Mouse (Mus musculus): Measurements from ENCODE around the gene Brs3. TPM values are rescaled to one million over a fixed set of nuclear protein-coding genes. Genes with fewer than 3 reads are reported as not detected.

Brs3 gene
- under 1 TPM in 1 of 4 experiments, not detected in 3; 0.39 TPM for total RNA-seq (2022)

DNA sequence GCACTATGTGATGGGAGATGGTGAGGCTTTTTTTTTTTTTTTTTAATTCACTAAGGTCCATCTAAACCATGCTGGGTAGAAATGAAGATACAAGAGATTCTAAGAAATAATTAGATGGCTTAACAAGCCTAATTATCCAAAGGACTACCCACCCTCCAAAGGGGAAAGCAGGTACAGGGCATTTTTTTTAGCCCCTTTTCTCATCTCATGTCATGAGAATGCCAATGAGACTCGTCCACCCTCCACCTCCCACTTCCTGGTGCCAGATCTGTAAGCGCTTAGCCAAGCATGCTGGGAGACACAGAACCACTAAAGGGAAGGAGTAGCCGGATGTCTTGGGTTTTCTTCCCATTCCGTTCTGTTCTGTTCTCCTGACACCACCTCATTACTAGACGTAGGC lies at the start of gene Brs3:
TSS of gene Brs3 (plus strand) at position 301 of the 400 bp plus-strand sequence.
- no peak for DNase-seq (ENCODE audit: low spot score in 2 of 2)

DNA sequence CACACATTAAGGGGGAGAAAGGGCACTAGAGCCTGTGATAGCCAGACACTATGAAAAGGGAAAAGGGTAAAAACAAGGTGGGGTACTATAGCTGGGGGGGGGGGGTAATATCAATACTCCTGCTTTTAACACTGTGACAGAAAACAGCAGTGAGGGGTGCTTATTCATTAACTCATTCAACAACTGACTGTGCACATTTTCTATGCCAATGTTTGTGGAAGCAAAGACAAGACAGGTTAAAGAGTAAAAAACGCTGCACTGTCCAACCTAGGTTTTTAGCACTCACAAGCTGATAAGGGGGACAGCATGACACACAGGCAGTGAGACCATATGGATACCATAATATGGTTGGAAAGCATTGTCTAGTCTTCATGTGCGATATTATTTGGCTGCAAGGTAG lies 30.0 kb upstream of the Brs3 start:
- DNase-seq (ENCODE audit: low spot score in 2 of 2) = no peak

GRCm38 (mm10) chrX:57043869-57044268 lies 995 bp downstream of the Brs3 start:
- no peak for DNase-seq (ENCODE audit: low spot score in 2 of 2)

GRCm38 (mm10) chrX:57052848-57053173 lies 9.9 kb downstream of the Brs3 start:
- DNase-seq (ENCODE audit: low spot score in 2 of 2) = no peak

DNA sequence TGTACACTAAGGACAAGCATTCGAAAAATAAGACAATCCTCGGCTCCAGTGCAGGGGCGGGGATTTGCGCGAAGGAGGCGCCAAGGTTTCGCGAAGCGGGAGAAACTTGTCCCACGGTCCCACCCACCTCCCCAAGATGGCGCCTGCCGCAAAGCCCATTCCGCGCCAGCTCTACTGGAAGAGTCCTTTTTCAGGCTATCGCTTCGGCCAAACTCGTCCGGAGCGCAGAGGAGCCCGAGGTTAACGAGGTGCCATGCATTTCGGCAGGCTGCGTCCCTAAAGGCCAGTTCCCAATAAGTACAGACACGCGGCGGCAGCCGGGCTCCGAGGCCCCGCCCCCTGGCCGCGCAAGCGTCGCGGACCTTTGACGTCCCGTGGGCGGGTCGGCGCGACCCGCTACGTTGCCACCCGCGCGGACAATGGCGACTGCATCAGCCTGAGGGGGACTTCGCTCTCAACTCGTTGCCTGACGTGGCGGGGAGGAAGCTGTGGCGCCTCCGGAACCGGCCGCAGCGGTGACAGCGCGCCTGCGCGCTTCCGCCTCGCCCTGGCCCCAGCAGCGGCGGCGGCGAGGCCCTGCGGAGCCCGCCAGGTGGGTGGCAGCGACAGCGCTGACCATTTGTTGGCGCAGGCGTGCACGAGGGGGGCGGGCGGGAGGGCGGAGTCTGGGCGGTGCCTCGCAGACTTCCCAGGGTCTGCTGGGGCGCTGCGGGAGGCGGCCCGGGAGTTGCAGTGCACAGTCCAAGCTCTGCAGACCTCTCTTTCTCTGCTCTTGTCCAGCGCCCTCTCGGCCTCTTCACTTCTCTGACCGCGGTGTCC lies 10.5 kb downstream of the Brs3 start, which contains the start of gene Htatsf1:
TSS of gene Htatsf1 (plus strand) at position 410 of the 819 bp plus-strand sequence.
- DNase-seq (ENCODE audit: low spot score in 2 of 2) = peak; percentile 61 to 64

GRCm38 (mm10) chrX:57053993-57054385 lies 11.1 kb downstream of the Brs3 start:
- DNase-seq (ENCODE audit: low spot score in 2 of 2) = no peak

DNA sequence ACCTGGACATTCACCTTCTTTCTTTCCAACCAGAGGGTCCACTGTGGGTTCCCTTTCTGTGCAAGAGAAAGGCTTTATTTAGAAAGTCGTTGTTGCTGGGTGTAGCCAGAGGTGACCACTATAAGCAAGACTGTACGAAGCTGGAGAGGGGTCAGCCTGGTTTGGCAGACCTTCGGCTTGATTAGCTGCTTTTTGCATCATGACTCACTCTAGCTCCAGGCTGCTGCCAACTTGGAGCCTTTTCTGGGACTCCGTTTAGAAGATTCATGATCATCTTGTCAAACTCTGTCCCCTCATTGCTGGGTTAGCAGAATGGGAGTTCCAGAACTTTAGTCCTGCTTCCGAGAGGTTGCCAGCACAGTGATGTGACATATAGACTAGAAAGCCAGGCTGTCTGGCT lies 38.6 kb downstream of the Brs3 start:
- no peak for DNase-seq (ENCODE audit: low spot score in 2 of 2)

DNA sequence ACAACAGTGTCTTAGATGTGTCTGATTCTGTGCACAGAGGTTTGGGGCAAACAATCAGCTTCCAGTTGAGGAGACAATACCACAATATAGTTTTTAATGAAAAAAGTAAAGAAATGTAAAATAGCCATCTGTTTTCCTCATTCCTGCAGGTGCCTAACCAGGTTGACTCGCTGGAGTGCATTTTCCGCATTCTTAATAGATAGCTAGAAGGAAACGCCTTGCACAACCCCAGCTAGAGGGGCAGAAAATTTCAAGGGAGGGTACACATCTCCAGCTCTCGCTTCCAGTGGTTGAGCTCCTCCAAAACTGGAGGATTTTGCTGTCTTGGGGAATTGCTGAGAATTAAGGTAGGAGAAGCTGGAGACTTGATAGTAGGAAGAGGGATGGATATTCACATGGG lies 44.9 kb downstream of the Brs3 start, which contains the start of gene Vgll1:
TSS of gene Vgll1 (plus strand) at position 301 of the 400 bp plus-strand sequence.
- no peak for DNase-seq (ENCODE audit: low spot score in 2 of 2)

Other genes starting within 250 kb of the Brs3 start
- under 1 TPM in 2 of 4 experiments, not detected in 2; 0.17 to 0.23 TPM for gene Map7d3, start 220.7 kb upstream of the Brs3 start, total RNA-seq (2022)
- not detected for gene Adgrg4, start 172.9 kb upstream of the Brs3 start, total RNA-seq (2022)
- gene Htatsf1, start 10.5 kb downstream of the Brs3 start, total RNA-seq (2022) = 10 to 100 TPM; 53.2 to 59.9 (median 56.5) TPM
- not detected for gene Vgll1, start 45.0 kb downstream of the Brs3 start, total RNA-seq (2022)
- not detected for gene Cd40lg, start 169.1 kb downstream of the Brs3 start, total RNA-seq (2022)

Data from left cerebral cortex, adult 8-10 months (tissue).